Mouse (Mus musculus) ES-Bruce4 (cell line): ENCODE results near the gene Erc2.

Experiments
- CTCF ChIP-seq: IDR thresholded peaks from one replicate; pipeline ENCODE4 v1.8.1; 2011; ENCODE audit warnings: low read depth, low read length
- EP300 ChIP-seq: IDR thresholded peaks from 2 replicates; pipeline ENCODE4 v1.6.1; 2011; ENCODE audit warnings: low read depth, low read length; ENCODE audit not compliant: insufficient read depth
- POLR2A ChIP-seq: IDR thresholded peaks from one replicate; pipeline ENCODE4 v1.8.1; 2011; ENCODE audit warnings: low read length; ENCODE audit not compliant: insufficient read depth

GRCm38 (mm10) chr14:28525566-28525965, 903.3 kb downstream of the Erc2 start:
- no peak for TF ChIP-seq POLR2A
- TF ChIP-seq CTCF: no peak
- TF ChIP-seq EP300: no peak
